Mouse (Mus musculus): ENCODE results near the gene Ralgds. TPM values are rescaled to one million over a fixed set of nuclear protein-coding genes. Genes with fewer than 3 reads are reported as not detected.

Ralgds gene
- polyA plus RNA-seq, 2 experiments = 61.6 to 86.6 TPM

DNA sequence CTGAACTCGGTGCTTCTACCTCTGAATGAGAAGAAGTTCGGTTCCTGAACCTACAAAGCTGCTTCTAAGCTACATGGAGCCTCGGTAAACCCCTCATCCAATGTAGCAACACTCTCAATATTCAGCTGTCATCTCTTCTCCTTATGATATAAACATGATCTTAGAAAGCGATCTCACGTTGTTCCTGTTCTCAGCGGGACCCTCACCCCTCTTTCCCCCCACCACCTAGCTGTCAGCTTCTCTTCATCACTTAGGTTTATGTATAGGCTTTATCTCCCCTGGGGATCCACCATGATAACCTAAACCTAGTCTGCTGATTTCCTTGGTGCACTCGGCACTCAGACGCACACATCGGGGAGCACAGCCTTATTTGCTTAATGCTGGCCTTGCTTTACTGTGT lies 70.7 kb downstream of the Ralgds start, which contains the start of gene Gtf3c5:
Gtf3c5 (minus strand) TSS at position 101 of the 400 bp plus-strand sequence.
- WGBS = 73% methylated on average over 9 of the region's 9 CpGs
- TF ChIP-seq POLR2A (IDR thresholded peaks at IDR 0.05; ENCODE audit: borderline replicate concordance, extremely low read depth, insufficient read depth, insufficient read length) = no peak
- peak within 1 kb of the TSS; percentile 90 for H3K27ac ChIP-seq (replicated peaks; ENCODE audit: low read depth, low read length)
- H3K9ac ChIP-seq (ENCODE audit: low read depth, low read length, severe bottlenecking) = peak within 1 kb of the TSS; percentile 76
- peak within 1 kb of the TSS; percentile 57 for H3K4me2 ChIP-seq (replicated peaks; ENCODE audit: low read depth, low read length, severe bottlenecking)
- peak within 1 kb of the TSS; percentile 69 for H3K4me3 ChIP-seq (replicated peaks; ENCODE audit: low read length)
- H3K4me1 ChIP-seq (ENCODE audit: control insufficient read depth, insufficient read depth, low read length) = peaks cover 7% of the 10 kb centered on the region; the same call in 1 of the 2 replicates
- DNase-seq (ENCODE audit: low spot score) (no peak), ATAC-seq (ENCODE audit: low FRiP score, low read depth) (no peak)
- H3K27me3 ChIP-seq (ENCODE audit: control insufficient read depth, insufficient read depth, low read length) = no peaks in the 10 kb centered on the region
- H3K9me3 ChIP-seq (ENCODE audit: control insufficient read depth, low read length) = no peaks in the 10 kb centered on the region
- peaks cover 18% of the 10 kb centered on the region for H3K36me3 ChIP-seq (ENCODE audit: control insufficient read depth, insufficient read depth, low read length)

DNA sequence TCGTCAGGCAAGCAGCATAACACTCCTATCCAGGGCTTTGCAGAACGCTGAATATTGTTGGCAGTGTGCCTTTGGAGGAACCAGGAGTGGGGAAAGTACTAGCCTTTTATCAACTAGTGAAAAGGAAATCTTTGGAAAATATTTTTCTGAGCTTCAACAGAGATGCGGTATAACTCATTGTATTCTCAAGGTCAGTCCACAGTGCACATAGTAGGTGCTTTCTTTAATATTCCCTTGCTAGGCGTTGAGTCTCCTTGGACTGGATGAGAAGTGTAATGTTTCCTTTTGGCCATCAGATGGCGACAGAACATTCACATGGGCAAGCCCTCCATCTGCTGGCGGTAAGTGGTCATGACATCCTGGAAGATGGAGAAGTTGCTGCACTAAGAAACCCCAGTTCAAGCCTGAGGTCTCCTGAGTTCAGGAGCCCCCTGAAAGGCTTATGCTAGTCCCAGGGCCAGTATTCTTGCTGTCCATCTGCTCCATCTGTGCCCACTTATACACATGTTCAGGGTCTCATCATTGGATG lies 72.2 kb downstream of the Ralgds start:
- no peak for ATAC-seq (ENCODE audit: low FRiP score, low read depth)
- Histone ChIP-seq H3K4me3 (replicated peaks; ENCODE audit: low read length) (no peak overlapping the region), H3K27ac (replicated peaks; ENCODE audit: low read depth, low read length) (no peak overlapping the region), H3K4me2 (replicated peaks; ENCODE audit: low read depth, low read length, severe bottlenecking) (no peak overlapping the region), H3K36me3 (ENCODE audit: control insufficient read depth, insufficient read depth, low read length) (peaks cover 8% of the 10 kb centered on the region; the same call in 1 of the 2 replicates), H3K4me1 (ENCODE audit: control insufficient read depth, insufficient read depth, low read length) (peaks cover 7% of the 10 kb centered on the region; the same call in 1 of the 2 replicates), H3K9ac (ENCODE audit: low read depth, low read length, severe bottlenecking) (no peak overlapping the region), H3K9me3 (ENCODE audit: control insufficient read depth, low read length) (no peaks in the 10 kb centered on the region), H3K27me3 (ENCODE audit: control insufficient read depth, insufficient read depth, low read length) (no peaks in the 10 kb centered on the region)
- 20% methylated on average over 6 of the region's 6 CpGs for WGBS
- TF ChIP-seq POLR2A (IDR thresholded peaks at IDR 0.05; ENCODE audit: borderline replicate concordance, extremely low read depth, insufficient read depth, insufficient read length) = peak; percentile 61; the same call in 1 of the 2 replicates
- DNase-seq (ENCODE audit: low spot score) = peak; percentile 72

DNA sequence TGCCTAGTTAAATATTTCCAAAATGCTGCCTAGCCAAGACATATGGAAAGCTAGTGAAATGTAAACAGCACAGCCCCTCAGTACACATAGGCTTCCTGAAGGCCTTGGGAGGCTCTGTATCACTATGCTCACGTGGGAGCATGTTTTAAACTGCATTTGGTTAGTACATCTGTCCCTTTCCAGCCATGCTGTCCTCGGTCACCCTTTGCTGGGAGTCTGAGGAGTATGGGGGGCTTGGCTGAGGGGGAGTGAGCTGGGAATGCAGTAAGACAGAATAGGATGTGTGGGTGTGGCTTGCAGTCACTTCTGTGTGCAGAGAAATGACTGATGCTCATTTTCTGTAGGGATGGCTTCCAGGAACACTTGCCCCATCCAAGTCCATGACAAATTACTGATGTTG lies 72.8 kb downstream of the Ralgds start:
- 41% methylated on average over 2 of the region's 2 CpGs for WGBS
- no peak overlapping the region for H3K27ac ChIP-seq (replicated peaks; ENCODE audit: low read depth, low read length)
- H3K9ac ChIP-seq (ENCODE audit: low read depth, low read length, severe bottlenecking) = no peak overlapping the region
- H3K4me3 ChIP-seq (replicated peaks; ENCODE audit: low read length) = no peak overlapping the region
- TF ChIP-seq POLR2A (IDR thresholded peaks at IDR 0.05; ENCODE audit: borderline replicate concordance, extremely low read depth, insufficient read depth, insufficient read length) = no peak
- peaks cover 7% of the 10 kb centered on the region; the same call in 1 of the 2 replicates for H3K4me1 ChIP-seq (ENCODE audit: control insufficient read depth, insufficient read depth, low read length)
- no peak overlapping the region for H3K4me2 ChIP-seq (replicated peaks; ENCODE audit: low read depth, low read length, severe bottlenecking)
- H3K36me3 ChIP-seq (ENCODE audit: control insufficient read depth, insufficient read depth, low read length) = peaks cover 6% of the 10 kb centered on the region; the same call in 1 of the 2 replicates
- H3K9me3 ChIP-seq (ENCODE audit: control insufficient read depth, low read length) = no peaks in the 10 kb centered on the region
- DNase-seq (ENCODE audit: low spot score) (no peak), ATAC-seq (ENCODE audit: low FRiP score, low read depth) (no peak)
- H3K27me3 ChIP-seq (ENCODE audit: control insufficient read depth, insufficient read depth, low read length) = no peaks in the 10 kb centered on the region

DNA sequence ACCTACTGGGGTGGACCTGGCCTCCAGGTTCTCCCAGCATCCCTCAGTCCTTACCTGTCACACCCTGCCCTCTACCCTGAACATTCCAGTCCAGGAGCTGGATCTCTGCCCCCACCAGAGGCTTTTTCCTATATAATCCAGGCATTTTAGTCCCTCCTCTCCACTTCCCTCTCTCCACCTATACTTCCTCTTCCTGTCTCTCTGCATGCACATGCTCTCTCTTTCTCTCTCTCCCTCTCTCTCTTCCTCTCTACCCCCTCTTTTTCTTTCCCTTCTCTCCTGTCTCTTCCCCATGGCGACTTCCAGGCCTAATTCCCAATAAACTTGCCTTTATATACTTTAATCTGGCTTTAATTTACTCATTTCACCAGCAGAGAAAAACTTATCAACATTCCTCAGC lies 75.6 kb downstream of the Ralgds start:
- WGBS = 31% methylated on average over 1 of the region's 1 CpGs
- no peak overlapping the region for H3K9ac ChIP-seq (ENCODE audit: low read depth, low read length, severe bottlenecking)
- DNase-seq (ENCODE audit: low spot score) (no peak), ATAC-seq (ENCODE audit: low FRiP score, low read depth) (no peak)
- H3K4me1 ChIP-seq (ENCODE audit: control insufficient read depth, insufficient read depth, low read length) = no peaks in the 10 kb centered on the region
- no peak overlapping the region for H3K4me2 ChIP-seq (replicated peaks; ENCODE audit: low read depth, low read length, severe bottlenecking)
- H3K27ac ChIP-seq (replicated peaks; ENCODE audit: low read depth, low read length) = no peak overlapping the region
- H3K9me3 ChIP-seq (ENCODE audit: control insufficient read depth, low read length) = no peaks in the 10 kb centered on the region
- H3K36me3 ChIP-seq (ENCODE audit: control insufficient read depth, insufficient read depth, low read length) = no peaks in the 10 kb centered on the region
- no peaks in the 10 kb centered on the region for H3K27me3 ChIP-seq (ENCODE audit: control insufficient read depth, insufficient read depth, low read length)
- no peak overlapping the region for H3K4me3 ChIP-seq (replicated peaks; ENCODE audit: low read length)
- TF ChIP-seq POLR2A (IDR thresholded peaks at IDR 0.05; ENCODE audit: borderline replicate concordance, extremely low read depth, insufficient read depth, insufficient read length) = no peak

DNA sequence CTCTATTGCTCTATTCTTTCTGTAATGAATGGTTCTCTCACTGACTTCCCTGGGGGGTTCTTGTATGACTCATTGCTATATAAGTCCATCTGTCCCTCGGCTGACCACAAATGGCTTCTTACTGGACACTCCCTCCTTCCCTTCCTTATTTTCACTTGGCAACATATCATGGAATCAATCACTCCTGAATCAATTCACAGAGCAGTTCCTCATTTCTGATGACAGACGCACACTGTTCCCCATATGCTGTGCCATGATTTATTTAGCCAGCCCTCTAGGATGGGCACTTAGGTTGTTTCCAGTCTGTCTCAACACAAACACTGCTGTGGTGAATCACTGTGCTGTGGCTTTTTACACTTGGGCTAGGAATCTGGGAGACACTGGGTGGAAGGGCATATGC lies 78.6 kb downstream of the Ralgds start:
- H3K27me3 ChIP-seq (ENCODE audit: control insufficient read depth, insufficient read depth, low read length) = no peaks in the 10 kb centered on the region
- TF ChIP-seq POLR2A (IDR thresholded peaks at IDR 0.05; ENCODE audit: borderline replicate concordance, extremely low read depth, insufficient read depth, insufficient read length) = no peak
- H3K36me3 ChIP-seq (ENCODE audit: control insufficient read depth, insufficient read depth, low read length) = no peaks in the 10 kb centered on the region
- H3K9ac ChIP-seq (ENCODE audit: low read depth, low read length, severe bottlenecking) = no peak overlapping the region
- no peak overlapping the region for H3K4me2 ChIP-seq (replicated peaks; ENCODE audit: low read depth, low read length, severe bottlenecking)
- ATAC-seq (ENCODE audit: low FRiP score, low read depth) (no peak), DNase-seq (ENCODE audit: low spot score) (no peak)
- H3K4me3 ChIP-seq (replicated peaks; ENCODE audit: low read length) = no peak overlapping the region
- WGBS = 73% methylated on average over 2 of the region's 2 CpGs
- H3K9me3 ChIP-seq (ENCODE audit: control insufficient read depth, low read length) = no peaks in the 10 kb centered on the region
- no peaks in the 10 kb centered on the region for H3K4me1 ChIP-seq (ENCODE audit: control insufficient read depth, insufficient read depth, low read length)
- no peak overlapping the region for H3K27ac ChIP-seq (replicated peaks; ENCODE audit: low read depth, low read length)

Measured in limb, embryonic 14.5 days (tissue).